Mouse (Mus musculus): ENCODE measurements around the gene Stag2. TPM values are rescaled to one million over a fixed set of nuclear protein-coding genes. Genes with fewer than 3 reads are reported as not detected.

The Stag2 gene
- polyA plus RNA-seq, 1 experiment from 2014 or later = 56.9 TPM

DNA sequence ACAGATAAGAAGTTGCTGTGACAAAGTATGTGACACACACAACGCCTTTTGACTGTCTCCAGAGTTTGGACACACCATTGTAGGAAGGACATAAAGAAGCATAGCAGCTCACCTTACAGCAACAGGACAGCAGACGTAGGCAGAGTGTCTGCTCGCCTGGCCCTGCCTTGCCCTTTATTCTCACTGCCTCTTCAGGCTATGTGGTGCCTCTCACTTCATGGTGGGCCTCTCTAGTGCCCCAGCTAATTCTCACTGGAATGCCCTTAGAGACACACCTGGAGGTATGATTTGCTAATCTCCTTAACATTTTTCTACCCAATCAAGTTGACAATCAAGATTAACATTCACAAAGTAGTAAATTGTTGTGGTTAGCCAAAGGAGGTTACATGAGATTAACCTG lies 38.5 kb downstream of the Stag2 start:
- Histone ChIP-seq H3K27me3 (replicated peaks; ENCODE audit: control insufficient read depth, insufficient read depth, low read length) (no peaks in the 10 kb centered on the region), H3K9me3 (ENCODE audit: control insufficient read depth, low read length) (no peaks in the 10 kb centered on the region), H3K4me1 (replicated peaks; ENCODE audit: control insufficient read depth, insufficient read depth, low read length) (no peaks in the 10 kb centered on the region), H3K9ac (ENCODE audit: low read depth, low read length) (no peak overlapping the region), H3K36me3 (ENCODE audit: control insufficient read depth, insufficient read depth, low read length) (no peaks in the 10 kb centered on the region; the same call in 1 of the 2 replicates), H3K4me3 (ENCODE audit: low read depth, low read length) (no peak overlapping the region), H3K27ac (ENCODE audit: low read depth, low read length) (no peak overlapping the region), H3K4me2 (no peak overlapping the region)
- no peak for ATAC-seq (replicated peaks; ENCODE audit: low FRiP score)
- no peak for DNase-seq (ENCODE audit: low spot score)
- WGBS = 65% methylated on average over 3 of the region's 3 CpGs

- Histone ChIP-seq H3K4me2 (no peak overlapping the region), H3K36me3 (ENCODE audit: control insufficient read depth, insufficient read depth, low read length) (no peaks in the 10 kb centered on the region; the same call in 1 of the 2 replicates), H3K4me3 (ENCODE audit: low read depth, low read length) (no peak overlapping the region), H3K27me3 (replicated peaks; ENCODE audit: control insufficient read depth, insufficient read depth, low read length) (no peaks in the 10 kb centered on the region), H3K9me3 (ENCODE audit: control insufficient read depth, low read length) (no peaks in the 10 kb centered on the region), H3K27ac (ENCODE audit: low read depth, low read length) (no peak overlapping the region), H3K9ac (ENCODE audit: low read depth, low read length) (no peak overlapping the region), H3K4me1 (replicated peaks; ENCODE audit: control insufficient read depth, insufficient read depth, low read length) (no peaks in the 10 kb centered on the region)
- no peak for DNase-seq (ENCODE audit: low spot score)
- WGBS = 84% methylated on average over 2 of the region's 2 CpGs
- no peak for ATAC-seq (replicated peaks; ENCODE audit: low FRiP score)
Observed at GRCm38 (mm10) chrX:42188825-42189426, 39.8 kb downstream of the Stag2 start.

- ATAC-seq (replicated peaks; ENCODE audit: low FRiP score) (no peak), DNase-seq (ENCODE audit: low spot score) (no peak)
- Histone ChIP-seq H3K27me3 (replicated peaks; ENCODE audit: control insufficient read depth, insufficient read depth, low read length) (no peaks in the 10 kb centered on the region), H3K4me2 (no peak overlapping the region), H3K9me3 (ENCODE audit: control insufficient read depth, low read length) (no peaks in the 10 kb centered on the region), H3K4me1 (replicated peaks; ENCODE audit: control insufficient read depth, insufficient read depth, low read length) (no peaks in the 10 kb centered on the region), H3K4me3 (ENCODE audit: low read depth, low read length) (no peak overlapping the region), H3K27ac (ENCODE audit: low read depth, low read length) (no peak overlapping the region), H3K9ac (ENCODE audit: low read depth, low read length) (no peak overlapping the region), H3K36me3 (ENCODE audit: control insufficient read depth, insufficient read depth, low read length) (no peaks in the 10 kb centered on the region)
- WGBS = 76% methylated on average over 3 of the region's 3 CpGs
Observed at GRCm38 (mm10) chrX:42194608-42195007, 45.5 kb downstream of the Stag2 start.

DNA sequence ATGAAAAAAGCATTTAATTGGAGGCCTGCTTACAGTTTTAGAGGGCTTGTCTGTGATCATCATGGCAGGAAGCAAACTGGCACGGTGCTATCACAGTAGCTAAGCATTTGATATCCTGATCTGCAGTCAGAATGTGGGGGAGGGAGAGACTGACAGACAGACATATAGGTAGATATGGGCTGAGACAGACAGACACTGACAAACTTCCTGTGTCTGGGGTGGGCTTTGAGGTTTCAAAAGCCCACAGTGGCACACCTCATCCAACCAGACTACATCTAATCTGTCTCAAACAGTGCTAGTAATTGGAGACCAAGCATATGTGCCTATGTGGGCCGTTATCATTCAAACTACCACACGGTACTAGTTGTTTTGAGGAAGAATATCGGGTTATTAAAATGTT lies 53.4 kb downstream of the Stag2 start:
- Histone ChIP-seq H3K36me3 (ENCODE audit: control insufficient read depth, insufficient read depth, low read length) (no peaks in the 10 kb centered on the region), H3K4me1 (replicated peaks; ENCODE audit: control insufficient read depth, insufficient read depth, low read length) (no peaks in the 10 kb centered on the region), H3K9me3 (ENCODE audit: control insufficient read depth, low read length) (no peaks in the 10 kb centered on the region), H3K27me3 (replicated peaks; ENCODE audit: control insufficient read depth, insufficient read depth, low read length) (no peaks in the 10 kb centered on the region), H3K27ac (ENCODE audit: low read depth, low read length) (no peak overlapping the region), H3K4me2 (no peak overlapping the region), H3K4me3 (ENCODE audit: low read depth, low read length) (no peak overlapping the region), H3K9ac (ENCODE audit: low read depth, low read length) (no peak overlapping the region)
- WGBS = 57% methylated on average over 4 of the region's 4 CpGs
- DNase-seq (ENCODE audit: low spot score) = no peak
- no peak; the same call in 1 of the 2 replicates for ATAC-seq (replicated peaks; ENCODE audit: low FRiP score)

DNA sequence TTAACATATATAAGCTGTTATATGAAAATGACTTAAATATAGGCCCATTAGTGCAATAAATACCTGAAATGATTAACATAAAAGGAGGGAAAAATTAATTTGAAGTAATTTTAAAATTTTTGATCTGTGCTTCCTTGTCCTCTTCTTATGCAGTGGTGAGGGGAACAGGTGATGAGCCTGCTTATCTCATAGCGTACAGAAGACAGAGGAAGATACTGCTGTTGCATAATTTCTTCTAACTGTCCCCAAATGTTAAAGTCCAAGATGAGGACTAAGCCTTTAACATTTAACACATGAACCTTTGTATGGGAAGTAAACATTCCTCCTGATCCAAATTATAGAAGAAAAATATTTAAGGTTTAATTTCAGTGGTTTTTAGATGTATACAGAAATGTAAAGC lies 66.6 kb downstream of the Stag2 start:
- DNase-seq (ENCODE audit: low spot score) (no peak), ATAC-seq (replicated peaks; ENCODE audit: low FRiP score) (no peak)
- WGBS = 84% methylated on average over 1 of the region's 1 CpGs
- Histone ChIP-seq H3K27ac (ENCODE audit: low read depth, low read length) (no peak overlapping the region), H3K27me3 (replicated peaks; ENCODE audit: control insufficient read depth, insufficient read depth, low read length) (no peaks in the 10 kb centered on the region), H3K9me3 (ENCODE audit: control insufficient read depth, low read length) (no peaks in the 10 kb centered on the region), H3K4me2 (no peak overlapping the region), H3K4me1 (replicated peaks; ENCODE audit: control insufficient read depth, insufficient read depth, low read length) (no peaks in the 10 kb centered on the region), H3K9ac (ENCODE audit: low read depth, low read length) (no peak overlapping the region), H3K4me3 (ENCODE audit: low read depth, low read length) (no peak overlapping the region), H3K36me3 (ENCODE audit: control insufficient read depth, insufficient read depth, low read length) (no peaks in the 10 kb centered on the region; the same call in 1 of the 2 replicates)

DNA sequence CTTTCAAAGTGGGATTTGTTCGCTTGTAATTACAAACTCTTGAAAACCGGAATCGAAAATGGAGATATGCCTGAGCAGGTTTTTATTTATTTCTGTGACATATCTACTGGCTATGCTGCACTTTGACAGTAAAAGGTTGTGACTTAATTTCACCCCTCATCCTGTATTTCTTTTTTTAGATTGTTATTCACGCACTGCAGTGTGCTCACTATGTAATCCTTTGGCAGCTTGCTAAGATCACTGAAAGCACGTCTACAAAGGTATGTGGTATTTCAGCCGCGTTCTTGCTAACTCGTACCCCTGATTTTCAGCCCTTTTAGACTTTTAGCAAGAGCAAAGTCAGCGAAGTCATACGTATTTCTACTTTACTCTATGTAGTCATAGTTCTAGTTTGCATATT lies 101.2 kb downstream of the Stag2 start:
- Histone ChIP-seq H3K4me2 (no peak overlapping the region), H3K4me1 (replicated peaks; ENCODE audit: control insufficient read depth, insufficient read depth, low read length) (no peaks in the 10 kb centered on the region), H3K9ac (ENCODE audit: low read depth, low read length) (no peak overlapping the region), H3K27ac (ENCODE audit: low read depth, low read length) (no peak overlapping the region), H3K9me3 (ENCODE audit: control insufficient read depth, low read length) (no peaks in the 10 kb centered on the region), H3K27me3 (replicated peaks; ENCODE audit: control insufficient read depth, insufficient read depth, low read length) (no peaks in the 10 kb centered on the region), H3K4me3 (ENCODE audit: low read depth, low read length) (no peak overlapping the region), H3K36me3 (ENCODE audit: control insufficient read depth, insufficient read depth, low read length) (no peaks in the 10 kb centered on the region; the same call in 1 of the 2 replicates)
- ATAC-seq (replicated peaks; ENCODE audit: low FRiP score) (no peak), DNase-seq (ENCODE audit: low spot score) (no peak)
- WGBS = 91% methylated on average over 10 of the region's 10 CpGs

DNA sequence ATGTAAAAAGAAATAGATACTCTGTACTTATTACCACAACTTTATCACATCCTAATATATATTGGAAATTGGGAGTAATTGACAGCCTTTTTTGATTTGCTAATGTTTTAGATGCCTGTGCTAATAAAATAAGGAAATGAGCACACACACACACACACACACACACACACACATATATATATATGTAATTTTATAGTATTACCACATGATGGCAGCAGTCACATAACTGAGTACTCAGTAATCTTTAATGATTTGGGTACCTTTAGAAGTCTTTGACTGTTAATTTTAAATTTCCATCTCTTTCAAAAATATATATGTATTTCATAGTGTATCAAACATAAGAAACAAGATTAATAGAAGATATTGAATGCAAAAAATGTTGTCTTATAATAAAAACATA lies 123.6 kb downstream of the Stag2 start:
- no peak for ATAC-seq (replicated peaks; ENCODE audit: low FRiP score)
- no peak overlapping the region for H3K9ac ChIP-seq (ENCODE audit: low read depth, low read length)
- DNase-seq (ENCODE audit: low spot score) = no peak
- no peak overlapping the region for H3K4me3 ChIP-seq (ENCODE audit: low read depth, low read length)
- no peaks in the 10 kb centered on the region for H3K36me3 ChIP-seq (ENCODE audit: control insufficient read depth, insufficient read depth, low read length)
- no peaks in the 10 kb centered on the region for H3K27me3 ChIP-seq (replicated peaks; ENCODE audit: control insufficient read depth, insufficient read depth, low read length)
- H3K4me1 ChIP-seq (replicated peaks; ENCODE audit: control insufficient read depth, insufficient read depth, low read length) = no peaks in the 10 kb centered on the region
- H3K9me3 ChIP-seq (ENCODE audit: control insufficient read depth, low read length) = no peaks in the 10 kb centered on the region
- no peak overlapping the region for H3K27ac ChIP-seq (ENCODE audit: low read depth, low read length)
- H3K4me2 ChIP-seq = no peak overlapping the region

DNA sequence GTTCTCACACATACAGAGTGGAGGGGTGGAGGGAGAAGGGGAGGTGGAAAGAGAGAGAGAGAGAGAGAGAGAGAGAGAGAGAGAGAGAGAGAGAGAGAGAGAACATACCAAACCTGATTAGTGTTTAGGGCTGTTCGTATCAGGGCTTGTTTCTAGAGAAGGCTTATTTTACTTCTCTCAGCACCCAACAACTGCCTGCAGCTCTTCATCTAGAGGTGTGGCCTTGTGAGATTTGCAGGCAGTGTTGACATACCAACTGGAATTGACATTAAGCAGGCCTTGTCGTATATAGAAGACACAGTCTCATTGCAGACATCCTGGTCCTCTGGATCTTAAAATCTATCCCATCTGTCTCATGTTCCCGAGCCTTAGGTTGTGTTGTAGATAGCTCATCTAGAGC lies 141.1 kb downstream of the Stag2 start:
- no peaks in the 10 kb centered on the region for H3K4me1 ChIP-seq (replicated peaks; ENCODE audit: control insufficient read depth, insufficient read depth, low read length)
- H3K4me3 ChIP-seq (ENCODE audit: low read depth, low read length) = no peak overlapping the region
- H3K9me3 ChIP-seq (ENCODE audit: control insufficient read depth, low read length) = no peaks in the 10 kb centered on the region
- no peaks in the 10 kb centered on the region for H3K36me3 ChIP-seq (ENCODE audit: control insufficient read depth, insufficient read depth, low read length)
- no peak for ATAC-seq (replicated peaks; ENCODE audit: low FRiP score)
- H3K27ac ChIP-seq (ENCODE audit: low read depth, low read length) = no peak overlapping the region
- no peak overlapping the region for H3K9ac ChIP-seq (ENCODE audit: low read depth, low read length)
- WGBS = 52% methylated on average over 3 of the region's 3 CpGs
- no peak for DNase-seq (ENCODE audit: low spot score)
- H3K27me3 ChIP-seq (replicated peaks; ENCODE audit: control insufficient read depth, insufficient read depth, low read length) = no peaks in the 10 kb centered on the region
- no peak overlapping the region for H3K4me2 ChIP-seq

DNA sequence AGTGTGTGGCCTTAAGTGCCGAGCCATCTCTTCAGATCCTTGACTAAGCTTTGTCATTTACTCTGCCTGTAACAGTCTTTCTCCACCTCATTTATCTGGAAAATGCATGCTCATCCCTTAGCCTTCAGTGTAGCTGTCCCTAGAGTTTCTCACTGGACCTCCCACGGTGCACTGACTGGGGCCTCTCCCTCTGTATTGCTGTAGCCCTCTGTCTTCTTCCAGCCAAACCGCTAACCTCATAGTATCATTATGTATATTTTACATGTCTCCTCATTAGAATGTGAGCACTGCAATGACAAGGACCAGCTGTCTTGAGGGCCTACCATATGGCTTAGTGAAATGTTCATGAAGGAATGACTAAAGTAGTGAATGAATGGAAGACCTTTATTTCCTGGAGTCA lies 166.1 kb downstream of the Stag2 start:
- no peak overlapping the region for H3K4me2 ChIP-seq
- H3K4me3 ChIP-seq (ENCODE audit: low read depth, low read length) = no peak overlapping the region
- no peaks in the 10 kb centered on the region for H3K4me1 ChIP-seq (replicated peaks; ENCODE audit: control insufficient read depth, insufficient read depth, low read length)
- WGBS = 65% methylated on average over 3 of the region's 3 CpGs
- no peak overlapping the region for H3K9ac ChIP-seq (ENCODE audit: low read depth, low read length)
- DNase-seq (ENCODE audit: low spot score) (no peak), ATAC-seq (replicated peaks; ENCODE audit: low FRiP score) (no peak)
- no peaks in the 10 kb centered on the region for H3K36me3 ChIP-seq (ENCODE audit: control insufficient read depth, insufficient read depth, low read length)
- no peaks in the 10 kb centered on the region for H3K27me3 ChIP-seq (replicated peaks; ENCODE audit: control insufficient read depth, insufficient read depth, low read length)
- no peaks in the 10 kb centered on the region for H3K9me3 ChIP-seq (ENCODE audit: control insufficient read depth, low read length)
- H3K27ac ChIP-seq (ENCODE audit: low read depth, low read length) = no peak overlapping the region

Measured in liver, embryonic 11.5 days (tissue).